Mouse (Mus musculus) midbrain, postnatal 0 days (tissue): ENCODE results near the gene Ddah1. TPM values are rescaled to one million over a fixed set of nuclear protein-coding genes. Genes with fewer than 3 reads are reported as not detected.

Experiments
- ATAC-seq: fragments of 200-750 bp; cut with Nextera tagmentation; 2 replicates; pipeline ENCODE4 v1.8.0; 2017; ENCODE audit warnings: moderate number of reproducible peaks, mild to moderate bottlenecking, moderate TSS enrichment, moderate library complexity; ENCODE audit not compliant: low FRiP score
- DNase-seq: peaks from one replicate; pipeline ENCODE4 v3.0.0-alpha.2; 2015; ENCODE audit warnings: low spot score
- H3K27ac ChIP-seq: fragments of 300-500 bp; sonication (generic); 2 replicates; pipeline ENCODE4 v1.5.1; 2014; ENCODE audit warnings: low read depth, mild to moderate bottlenecking, low read length, mixed read lengths
- H3K27me3 ChIP-seq: fragments of 300-500 bp; sonication (generic); 2 replicates; pipeline ENCODE4 v1.6.1; 2014; ENCODE audit warnings: low read length, control low read depth, mixed read lengths; ENCODE audit not compliant: insufficient read depth
- H3K36me3 ChIP-seq: fragments of 300-500 bp; sonication (generic); 2 replicates; pipeline ENCODE4 v1.6.1; 2014; ENCODE audit warnings: low read length, control low read depth, mixed read lengths; ENCODE audit not compliant: insufficient read depth
- H3K4me1 ChIP-seq: fragments of 300-500 bp; sonication (generic); 2 replicates; pipeline ENCODE4 v1.6.1; 2014; ENCODE audit warnings: mild to moderate bottlenecking, control low read depth, antibody characterized with exemption, low read length, mixed read lengths; ENCODE audit not compliant: insufficient read depth
- H3K4me2 ChIP-seq: fragments of 300-500 bp; sonication (generic); 2 replicates; pipeline ENCODE4 v1.6.1; 2014; ENCODE audit warnings: low read depth, mild to moderate bottlenecking, low read length, mixed read lengths; ENCODE audit not compliant: poor library complexity, severe bottlenecking
- H3K4me3 ChIP-seq: fragments of 300-500 bp; sonication (generic); 2 replicates; pipeline ENCODE4 v1.5.1; 2014; ENCODE audit warnings: low read depth, mild to moderate bottlenecking, low read length, moderate library complexity
- H3K9ac ChIP-seq: fragments of 300-500 bp; sonication (generic); replicated peaks from 2 replicates; pipeline ENCODE4 v1.6.1; 2014; ENCODE audit warnings: mild to moderate bottlenecking, low read length, moderate library complexity, mixed read lengths; ENCODE audit not compliant: poor library complexity, severe bottlenecking
- H3K9me3 ChIP-seq: fragments of 300-500 bp; sonication (generic); 2 replicates; pipeline ENCODE4 v1.6.1; 2016; ENCODE audit warnings: low read length, control low read depth
- CTCF ChIP-seq: IDR thresholded peaks from 2 replicates; pipeline ENCODE4 v1.5.1; 2016; ENCODE audit warnings: antibody characterized with exemption, mild to moderate bottlenecking
- WGBS: fragments of 180-500 bp; shearing (Covaris S2); extraction: QIAGEN DNeasy Blood & Tissue Kit; methylation state at CpG from one replicate; pipeline ENCODE4 v1.1.7; 2014; 5-methylcytosine and 5-hydroxymethylcytosine counted together
- polyA plus RNA-seq: library from polyadenylated mRNA; unstranded; fragments of >200 nt; fragmentation: Nextera tagmentation; extraction: Ambion mirVana; gene quantifications from 2 replicates; pipeline ENCODE4 v1.2.1, GENCODE M21; 2015
- total RNA-seq: library from RNA; depleted of rRNA; stranded (reverse); fragments of >200 nt; gene quantifications from 2 replicates; pipeline ENCODE4 v1.2.3, GENCODE M21; 2014

Ddah1 gene
- total and polyA plus RNA-seq, 2 experiments from 2014 or later = 162 to 209 TPM

- no peak overlapping the region for H3K4me3 ChIP-seq
- H3K4me1 ChIP-seq = no peaks in the 10 kb centered on the region
- WGBS = 100% methylated on average over 2 of the region's 2 CpGs
- DNase-seq = no peak
- H3K27ac ChIP-seq = no peak overlapping the region
- no peak for TF ChIP-seq CTCF
- no peaks in the 10 kb centered on the region for H3K27me3 ChIP-seq
- ATAC-seq = no peak
- no peaks in the 10 kb centered on the region for H3K9me3 ChIP-seq
- no peaks in the 10 kb centered on the region for H3K36me3 ChIP-seq
- no peak overlapping the region for H3K4me2 ChIP-seq
- H3K9ac ChIP-seq = no peak overlapping the region
Observed at GRCm38 (mm10) chr3:145820938-145821337, 62.5 kb downstream of the Ddah1 start.

- H3K4me1 ChIP-seq = no peaks in the 10 kb centered on the region; the same call in 1 of the 2 replicates
- H3K27me3 ChIP-seq = no peaks in the 10 kb centered on the region
- no peak overlapping the region for H3K4me2 ChIP-seq
- no peak for TF ChIP-seq CTCF
- no peak for ATAC-seq
- no peak overlapping the region for H3K27ac ChIP-seq
- H3K36me3 ChIP-seq = no peaks in the 10 kb centered on the region
- no peak overlapping the region for H3K4me3 ChIP-seq
- H3K9ac ChIP-seq = no peak overlapping the region
- no peak for DNase-seq
- H3K9me3 ChIP-seq = no peaks in the 10 kb centered on the region
- WGBS = 75% methylated on average over 4 of the region's 4 CpGs
Observed at GRCm38 (mm10) chr3:145822201-145822600, 63.7 kb downstream of the Ddah1 start.

- Histone ChIP-seq H3K27ac (no peak overlapping the region), H3K4me3 (no peak overlapping the region), H3K4me2 (no peak overlapping the region), H3K4me1 (no peaks in the 10 kb centered on the region; the same call in 1 of the 2 replicates), H3K9ac (no peak overlapping the region), H3K36me3 (no peaks in the 10 kb centered on the region), H3K9me3 (no peaks in the 10 kb centered on the region), H3K27me3 (no peaks in the 10 kb centered on the region)
- WGBS = 93% methylated on average over 4 of the region's 4 CpGs
- ATAC-seq (no peak), DNase-seq (no peak)
- no peak for TF ChIP-seq CTCF
Observed at GRCm38 (mm10) chr3:145823661-145824060, 65.2 kb downstream of the Ddah1 start.

GRCm38 (mm10) chr3:145825416-145826055 lies 67.1 kb downstream of the Ddah1 start:
- H3K9ac ChIP-seq = no peak overlapping the region
- no peaks in the 10 kb centered on the region for H3K27me3 ChIP-seq
- no peak overlapping the region for H3K4me2 ChIP-seq
- 26% methylated on average over 11 of the region's 11 CpGs for WGBS
- no peaks in the 10 kb centered on the region for H3K36me3 ChIP-seq
- H3K9me3 ChIP-seq = no peaks in the 10 kb centered on the region
- ATAC-seq = no peak
- H3K4me3 ChIP-seq = no peak overlapping the region
- no peak for DNase-seq
- H3K4me1 ChIP-seq = no peaks in the 10 kb centered on the region; the same call in 1 of the 2 replicates
- no peak for TF ChIP-seq CTCF
- H3K27ac ChIP-seq = no peak overlapping the region

GRCm38 (mm10) chr3:145827191-145828045 lies 68.9 kb downstream of the Ddah1 start:
- H3K9me3 ChIP-seq = no peaks in the 10 kb centered on the region
- 0 out of 2 replicates have a peak overlapping the region, but pooled peaks have one; percentile 3 for H3K9ac ChIP-seq
- 37% methylated on average over 18 of the region's 18 CpGs for WGBS
- no peaks in the 10 kb centered on the region for H3K27me3 ChIP-seq
- DNase-seq = peak; percentile 39
- H3K36me3 ChIP-seq = no peaks in the 10 kb centered on the region
- no peak overlapping the region for H3K4me3 ChIP-seq
- H3K27ac ChIP-seq = no peak overlapping the region
- no peaks in the 10 kb centered on the region; the same call in 1 of the 2 replicates for H3K4me1 ChIP-seq
- ATAC-seq = no peak
- no peak for TF ChIP-seq CTCF
- peak overlapping the region; percentile 3; the same call in 1 of the 2 replicates for H3K4me2 ChIP-seq

GRCm38 (mm10) chr3:145828906-145829305 lies 70.4 kb downstream of the Ddah1 start:
- Histone ChIP-seq H3K27me3 (no peaks in the 10 kb centered on the region), H3K9me3 (no peaks in the 10 kb centered on the region), H3K4me2 (no peak overlapping the region), H3K4me3 (no peak overlapping the region), H3K9ac (no peak overlapping the region), H3K4me1 (no peaks in the 10 kb centered on the region; the same call in 1 of the 2 replicates), H3K36me3 (no peaks in the 10 kb centered on the region), H3K27ac (no peak overlapping the region)
- TF ChIP-seq CTCF = no peak
- DNase-seq = no peak
- 0 out of 2 replicates have a peak, but pooled peaks have one; percentile 25 for ATAC-seq
- WGBS = 52% methylated on average over 5 of the region's 5 CpGs
